Mouse (Mus musculus) myocyte (in vitro differentiated cells): Measurements from ENCODE around the gene Kctd3.

Experiments
- E2F4 ChIP-seq: IDR thresholded peaks from one replicate; pipeline ENCODE4 v1.6.1; 2011; ENCODE audit warnings: mild to moderate bottlenecking, control low read depth, moderate library complexity; ENCODE audit not compliant: insufficient read depth
- POLR2A ChIP-seq: IDR thresholded peaks from one replicate; pipeline ENCODE4 v1.6.1; 2011; ENCODE audit warnings: low read depth, mild to moderate bottlenecking, control low read depth, moderate library complexity; ENCODE audit not compliant: insufficient read length

DNA sequence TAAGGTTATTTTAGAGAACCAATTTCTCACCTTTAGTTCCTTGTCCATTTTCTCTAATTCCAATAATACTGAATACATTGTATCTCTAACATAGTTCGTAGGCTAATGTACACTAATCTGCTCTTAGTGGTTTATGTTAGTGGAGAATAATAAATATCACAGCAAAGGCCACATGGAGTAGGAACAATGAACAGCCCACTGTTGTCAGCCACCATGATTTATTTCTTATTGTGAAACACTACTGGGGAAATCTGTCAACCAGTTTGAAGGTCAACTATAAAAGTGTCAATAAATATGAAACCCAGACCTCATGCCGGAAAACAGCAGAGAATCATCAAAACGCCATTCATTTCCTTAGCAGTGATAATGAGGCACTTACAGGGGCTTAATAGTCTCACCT, 42.5 kb upstream of the Kctd3 start:
- TF ChIP-seq POLR2A, result no peak
- no peak for TF ChIP-seq E2F4
